Mouse (Mus musculus) brain, embryonic 14.5 days (tissue): Measurements from ENCODE around the gene Cpeb1.

Experiments
- CTCF ChIP-seq: fragments of 200-500 bp; IDR thresholded peaks from 2 replicates; pipeline ENCODE4 v1.5.1; 2012; ENCODE audit warnings: inconsistent platforms, mild to moderate bottlenecking, moderate library complexity, borderline replicate concordance; ENCODE audit not compliant: insufficient read depth, insufficient read length; ENCODE audit errors: extremely low read depth
- POLR2A ChIP-seq: fragments of 200-500 bp; IDR thresholded peaks from 2 replicates; pipeline ENCODE4 v1.6.1; 2012; ENCODE audit warnings: mild to moderate bottlenecking, inconsistent platforms, borderline replicate concordance; ENCODE audit not compliant: poor library complexity, insufficient read depth, insufficient read length, severe bottlenecking; ENCODE audit errors: extremely low read depth

DNA sequence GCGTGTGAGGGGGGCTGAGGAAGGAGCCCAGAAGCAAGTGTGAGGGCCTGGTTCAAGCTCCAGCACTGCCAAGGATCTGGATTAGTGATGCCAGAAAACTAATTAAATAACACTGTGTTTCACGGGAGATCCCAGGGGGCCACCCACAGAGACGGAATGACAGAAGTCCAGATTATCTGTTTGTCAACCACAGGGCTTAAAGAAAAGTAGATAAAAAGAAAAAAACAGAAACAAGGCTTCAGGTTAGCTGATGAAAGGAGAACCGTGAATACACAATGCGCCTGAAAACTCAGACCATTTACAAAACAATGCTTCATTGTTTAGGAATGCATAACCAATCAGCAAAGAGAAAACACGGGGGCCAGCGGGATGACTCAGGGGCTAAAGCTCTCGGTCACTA, 25.5 kb upstream of the Cpeb1 start:
- no peak for TF ChIP-seq POLR2A
- no peak for TF ChIP-seq CTCF
